ENCODE assay signal across 8 mouse cellular contexts in genomic region chr19:45660503-45660790, GRCm38 (mm10). TPM values are rescaled to one million over a fixed set of nuclear protein-coding genes. Genes with fewer than 3 reads are reported as not detected.
DNase-seq lines count a peak whose midpoint lies in the region; ATAC-seq and TF ChIP-seq lines count a peak whose summit lies in the region.

No protein-coding gene starts in this region.

- peaks cover 5% of the 10 kb centered on the region; the same call in 1 of the 2 replicates for H3K4me1 ChIP-seq in forebrain, postnatal 0 days (ENCODE audit: insufficient read depth)

- no peak for ATAC-seq in forebrain, postnatal 0 days
- ATAC-seq in granulocyte monocyte progenitor cell, adult 5-6 weeks (replicated peaks; ENCODE audit: poor library complexity, severe bottlenecking) = no peak

- intact Hi-C loops in gastrocnemius, postnatal 14 days (cut with DNase I; ENCODE audit: low total_unique reads) = no loop called here

- no peaks in the 10 kb centered on the region for H3K36me3 ChIP-seq in forebrain, postnatal 0 days (ENCODE audit: insufficient read depth)

- no peaks in the 10 kb centered on the region for H3K27me3 ChIP-seq in forebrain, postnatal 0 days (ENCODE audit: insufficient read depth, low read length)

- peak; percentile 51 for DNase-seq in gastrocnemius, adult 18-20 months (ENCODE audit: low spot score)
- DNase-seq in gastrocnemius, postnatal 14 days = no peak
- DNase-seq in right cerebral cortex, adult 2 months (ENCODE audit: low spot score in 2 of 2) = peak; percentile 66 to 76
- DNase-seq in right cerebral cortex, postnatal 25 days = no peak
- no peak for DNase-seq in forebrain, postnatal 0 days
- peak; percentile 74 for DNase-seq in lung, postnatal 36 days
- DNase-seq in left cerebral cortex, adult 18-20 months (ENCODE audit: low spot score in 2 of 2) = no peak

- H3K9me3 ChIP-seq in forebrain, postnatal 0 days (ENCODE audit: low read length) = no peaks in the 10 kb centered on the region

- H3K4me3 ChIP-seq in forebrain, postnatal 0 days (ENCODE audit: low read depth, low read length) = peak overlapping the region; percentile 80

- 13% methylated on average over 18 of the region's 18 CpGs for WGBS in forebrain, postnatal 0 days

- H3K4me2 ChIP-seq in forebrain, postnatal 0 days (ENCODE audit: low read depth) = peak overlapping the region; percentile 75

- peak overlapping the region; percentile 96 for H3K27ac ChIP-seq in forebrain, postnatal 0 days (ENCODE audit: low read depth, low read length)

- peak overlapping the region; percentile 95 for H3K9ac ChIP-seq in forebrain, postnatal 0 days

- no peak for TF ChIP-seq CTCF in forebrain, postnatal 0 days (IDR thresholded peaks at IDR 0.05; ENCODE audit: low read depth)

RNA-seq across cellular contexts. Expression of gene Fbxw4, which starts 0.3 kb away (rescaled TPM):
- 10 to 100 TPM; 29.5 to 33.3 TPM for total RNA-seq in gastrocnemius, adult 18-20 months (2021)
- 10 to 100 TPM; 18.9 to 19.8 TPM for total RNA-seq in gastrocnemius, postnatal 14 days (2021)
- total RNA-seq in forebrain, postnatal 0 days (2014; rRNA removed) = 31.8 and 34.2 TPM in 2 replicates
- polyA plus RNA-seq in forebrain, postnatal 0 days (2015; fragmentation: Nextera tagmentation; extraction: Ambion mirVana) = 5.0 and 6.4 TPM in 2 replicates
- total RNA-seq in granulocyte monocyte progenitor cell, adult 5-6 weeks (2014; fragmentation: Nextera tagmentation) = 54.3 and 54.8 TPM in 2 replicates
- 24.4 and 39.0 TPM in 2 replicates for total RNA-seq in granulocyte monocyte progenitor cell, adult 5-6 weeks (2017)
- 10 to 100 TPM; 31.6 to 36.4 TPM for total RNA-seq in left cerebral cortex, adult 18-20 months (2021)

Comparison
In these comparisons a context has a peak if more than half of its experiments do, and no peak if none do; other contexts are left out.
1. DNase-seq: peak in gastrocnemius, adult 18-20 months (single experiment), right cerebral cortex, adult 2 months (2 of 2) and lung, postnatal 36 days (single experiment); none in gastrocnemius, postnatal 14 days (single experiment), right cerebral cortex, postnatal 25 days (single experiment), forebrain, postnatal 0 days (single experiment) and left cerebral cortex, adult 18-20 months (0 of 2).